Mouse (Mus musculus): ENCODE results near the gene Tmem115. TPM values are rescaled to one million over a fixed set of nuclear protein-coding genes. Genes with fewer than 3 reads are reported as not detected.

The Tmem115 gene
- polyA plus RNA-seq, 1 experiment from 2014 or later = 45.9 TPM

DNA sequence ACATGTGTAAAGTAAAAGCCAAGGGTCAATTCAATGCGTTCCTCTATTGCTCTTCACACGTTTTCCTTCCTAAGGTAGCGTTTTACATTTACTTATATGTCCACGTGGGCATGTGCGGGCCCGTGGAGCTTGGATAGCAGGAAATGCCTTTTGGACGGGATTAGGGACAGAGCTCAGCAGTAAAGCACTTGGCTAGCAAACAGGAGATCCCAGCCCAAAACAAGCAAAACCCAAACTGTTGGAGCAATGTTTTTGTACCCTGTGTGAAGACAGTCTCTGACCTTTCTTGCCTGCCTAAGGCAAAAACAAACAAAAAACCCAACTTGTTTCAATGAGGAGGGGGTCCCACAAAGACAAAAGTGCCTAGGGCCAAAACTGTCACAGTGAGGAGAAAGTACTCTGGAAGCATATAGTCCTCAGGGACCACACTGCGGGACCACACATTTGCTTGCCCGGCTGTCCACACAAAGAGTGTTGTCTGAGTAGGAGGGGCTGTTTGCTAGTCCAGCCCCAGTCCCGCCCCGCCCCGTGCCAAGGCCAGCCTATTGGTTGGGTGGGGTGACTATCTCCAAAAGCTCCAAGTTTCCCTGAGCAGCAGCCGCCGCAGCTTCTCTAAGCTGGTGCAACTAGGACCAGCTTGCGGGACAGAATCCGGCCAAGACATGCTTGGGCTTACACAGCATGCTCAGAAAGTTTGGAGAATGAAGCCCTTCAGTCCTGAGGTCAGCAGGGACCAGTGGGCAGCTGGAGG, 42.8 kb downstream of the Tmem115 start, which contains the start of gene Hyal1:
Gene Hyal1, plus strand, starts transcription at position 571 of the 751 bp plus-strand sequence.
- peak within 1 kb of the TSS; percentile 80 for H3K27ac ChIP-seq (ENCODE audit: low read length)
- ATAC-seq (ENCODE audit: insufficient number of reproducible peaks, insufficient read depth, low FRiP score, low read depth) = peak; percentile 72
- H3K4me1 ChIP-seq (ENCODE audit: control insufficient read depth, insufficient read depth, low read length) = peaks cover 20% of the 10 kb centered on the region
- H3K4me3 ChIP-seq (ENCODE audit: low read depth, low read length) = peak within 1 kb of the TSS; percentile 25
- H3K27me3 ChIP-seq (ENCODE audit: control insufficient read depth, insufficient read depth, low read length) = no peaks in the 10 kb centered on the region
- 16% methylated on average over 16 of the region's 16 CpGs for WGBS
- H3K36me3 ChIP-seq (ENCODE audit: control insufficient read depth, insufficient read depth, low read length) = peaks cover 22% of the 10 kb centered on the region
- H3K4me2 ChIP-seq (replicated peaks; ENCODE audit: low read depth, low read length) = peak within 1 kb of the TSS; percentile 39
- H3K9ac ChIP-seq (replicated peaks; ENCODE audit: low read depth, low read length) = peak within 1 kb of the TSS; percentile 1; the same call in 1 of the 2 replicates
- H3K9me3 ChIP-seq (ENCODE audit: control insufficient read depth, low read depth, low read length) = no peaks in the 10 kb centered on the region

DNA sequence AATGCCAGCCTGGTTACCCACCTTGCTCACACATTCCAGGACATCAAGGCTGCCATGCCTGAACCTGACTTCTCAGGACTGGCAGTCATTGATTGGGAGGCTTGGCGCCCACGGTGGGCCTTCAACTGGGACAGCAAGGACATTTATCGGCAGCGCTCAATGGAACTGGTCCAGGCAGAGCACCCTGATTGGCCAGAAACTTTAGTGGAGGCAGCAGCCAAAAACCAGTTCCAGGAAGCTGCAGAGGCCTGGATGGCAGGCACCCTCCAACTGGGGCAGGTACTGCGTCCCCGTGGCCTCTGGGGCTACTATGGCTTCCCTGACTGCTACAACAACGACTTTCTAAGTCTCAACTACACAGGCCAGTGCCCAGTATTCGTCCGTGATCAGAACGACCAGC, 44.1 kb downstream of the Tmem115 start:
- no peak overlapping the region; the same call in 1 of the 2 replicates for H3K27ac ChIP-seq (ENCODE audit: low read length)
- no peak for ATAC-seq (ENCODE audit: insufficient number of reproducible peaks, insufficient read depth, low FRiP score, low read depth)
- no peaks in the 10 kb centered on the region for H3K9me3 ChIP-seq (ENCODE audit: control insufficient read depth, low read depth, low read length)
- peak overlapping the region; percentile 39; the same call in 1 of the 2 replicates for H3K4me2 ChIP-seq (replicated peaks; ENCODE audit: low read depth, low read length)
- H3K27me3 ChIP-seq (ENCODE audit: control insufficient read depth, insufficient read depth, low read length) = no peaks in the 10 kb centered on the region
- 91% methylated on average over 10 of the region's 10 CpGs for WGBS
- no peak overlapping the region; the same call in 1 of the 2 replicates for H3K4me3 ChIP-seq (ENCODE audit: low read depth, low read length)
- H3K4me1 ChIP-seq (ENCODE audit: control insufficient read depth, insufficient read depth, low read length) = peaks cover 23% of the 10 kb centered on the region
- H3K36me3 ChIP-seq (ENCODE audit: control insufficient read depth, insufficient read depth, low read length) = peaks cover 9% of the 10 kb centered on the region; the same call in 1 of the 2 replicates
- no peak overlapping the region for H3K9ac ChIP-seq (replicated peaks; ENCODE audit: low read depth, low read length)

- Histone ChIP-seq H3K9ac (replicated peaks; ENCODE audit: low read depth, low read length) (no peak within 1 kb of the TSS), H3K27ac (ENCODE audit: low read length) (no peak within 1 kb of the TSS; the same call in 1 of the 2 replicates), H3K9me3 (ENCODE audit: control insufficient read depth, low read depth, low read length) (no peaks in the 10 kb centered on the region), H3K36me3 (ENCODE audit: control insufficient read depth, insufficient read depth, low read length) (peaks cover 2% of the 10 kb centered on the region; the same call in 1 of the 2 replicates), H3K4me2 (replicated peaks; ENCODE audit: low read depth, low read length) (peak within 1 kb of the TSS; percentile 94), H3K4me1 (ENCODE audit: control insufficient read depth, insufficient read depth, low read length) (peaks cover 23% of the 10 kb centered on the region), H3K4me3 (ENCODE audit: low read depth, low read length) (no peak within 1 kb of the TSS; the same call in 1 of the 2 replicates), H3K27me3 (ENCODE audit: control insufficient read depth, insufficient read depth, low read length) (no peaks in the 10 kb centered on the region)
- 81% methylated on average over 3 of the region's 3 CpGs for WGBS
- ATAC-seq (ENCODE audit: insufficient number of reproducible peaks, insufficient read depth, low FRiP score, low read depth) = no peak
Observed at GRCm38 (mm10) chr9:107578587-107578986, 44.8 kb downstream of the Tmem115 start, which contains the start of gene Naa80. Gene Naa80, plus strand, starts transcription at chr9:107578887.

- H3K9ac ChIP-seq (replicated peaks; ENCODE audit: low read depth, low read length) = no peak overlapping the region
- peak overlapping the region; percentile 94; the same call in 1 of the 2 replicates for H3K4me2 ChIP-seq (replicated peaks; ENCODE audit: low read depth, low read length)
- H3K27me3 ChIP-seq (ENCODE audit: control insufficient read depth, insufficient read depth, low read length) = no peaks in the 10 kb centered on the region
- WGBS = 92% methylated on average over 14 of the region's 14 CpGs
- H3K4me3 ChIP-seq (ENCODE audit: low read depth, low read length) = no peak overlapping the region
- no peak overlapping the region; the same call in 1 of the 2 replicates for H3K27ac ChIP-seq (ENCODE audit: low read length)
- H3K36me3 ChIP-seq (ENCODE audit: control insufficient read depth, insufficient read depth, low read length) = no peaks in the 10 kb centered on the region; the same call in 1 of the 2 replicates
- H3K4me1 ChIP-seq (ENCODE audit: control insufficient read depth, insufficient read depth, low read length) = peaks cover 23% of the 10 kb centered on the region
- no peak for ATAC-seq (ENCODE audit: insufficient number of reproducible peaks, insufficient read depth, low FRiP score, low read depth)
- no peaks in the 10 kb centered on the region for H3K9me3 ChIP-seq (ENCODE audit: control insufficient read depth, low read depth, low read length)
Observed at GRCm38 (mm10) chr9:107579023-107579900, 45.5 kb downstream of the Tmem115 start.

- Histone ChIP-seq H3K4me1 (ENCODE audit: control insufficient read depth, insufficient read depth, low read length) (peaks cover 23% of the 10 kb centered on the region), H3K27ac (ENCODE audit: low read length) (peak within 1 kb of the TSS; percentile 92), H3K4me3 (ENCODE audit: low read depth, low read length) (peak within 1 kb of the TSS; percentile 52), H3K4me2 (replicated peaks; ENCODE audit: low read depth, low read length) (peak within 1 kb of the TSS; percentile 94), H3K9ac (replicated peaks; ENCODE audit: low read depth, low read length) (peak within 1 kb of the TSS; percentile 74), H3K27me3 (ENCODE audit: control insufficient read depth, insufficient read depth, low read length) (no peaks in the 10 kb centered on the region), H3K36me3 (ENCODE audit: control insufficient read depth, insufficient read depth, low read length) (no peaks in the 10 kb centered on the region; the same call in 1 of the 2 replicates), H3K9me3 (ENCODE audit: control insufficient read depth, low read depth, low read length) (no peaks in the 10 kb centered on the region)
- whole genome bisulfite sequencing = under 1% methylated on average over 32 of the region's 32 CpGs
- ATAC-seq (ENCODE audit: insufficient number of reproducible peaks, insufficient read depth, low FRiP score, low read depth) = peak; percentile 71
Observed at GRCm38 (mm10) chr9:107580501-107581317, 47.0 kb downstream of the Tmem115 start, which contains the start of gene Hyal3. Gene Hyal3, plus strand, starts transcription at chr9:107580818.

DNA sequence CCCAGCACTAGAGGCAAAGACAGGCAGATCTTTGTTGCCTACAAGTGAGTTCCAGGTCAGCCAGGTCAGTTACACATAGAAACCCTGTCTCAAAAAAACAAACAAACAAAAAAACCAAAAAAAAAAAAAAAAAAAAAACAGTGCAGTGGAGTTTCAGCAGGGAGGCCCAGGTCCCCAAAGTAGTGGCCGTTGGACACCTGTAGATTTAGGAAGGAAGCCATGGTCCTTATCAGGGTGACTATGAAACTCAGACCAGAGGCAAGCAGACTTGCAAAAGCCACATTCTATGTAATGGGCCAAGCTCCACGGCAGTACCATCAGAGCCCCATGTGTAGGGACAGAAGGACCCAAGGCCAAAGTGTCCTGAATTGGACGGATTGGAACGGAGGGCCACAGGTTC, 47.8 kb downstream of the Tmem115 start:
- 62% methylated on average over 4 of the region's 4 CpGs for WGBS
- Histone ChIP-seq H3K27me3 (ENCODE audit: control insufficient read depth, insufficient read depth, low read length) (no peaks in the 10 kb centered on the region), H3K4me3 (ENCODE audit: low read depth, low read length) (peak overlapping the region; percentile 52), H3K4me2 (replicated peaks; ENCODE audit: low read depth, low read length) (peak overlapping the region; percentile 94), H3K4me1 (ENCODE audit: control insufficient read depth, insufficient read depth, low read length) (peaks cover 19% of the 10 kb centered on the region), H3K27ac (ENCODE audit: low read length) (peak overlapping the region; percentile 92; the same call in 1 of the 2 replicates), H3K9ac (replicated peaks; ENCODE audit: low read depth, low read length) (peak overlapping the region; percentile 74), H3K36me3 (ENCODE audit: control insufficient read depth, insufficient read depth, low read length) (no peaks in the 10 kb centered on the region; the same call in 1 of the 2 replicates), H3K9me3 (ENCODE audit: control insufficient read depth, low read depth, low read length) (no peaks in the 10 kb centered on the region)
- ATAC-seq (ENCODE audit: insufficient number of reproducible peaks, insufficient read depth, low FRiP score, low read depth) = no peak

- Histone ChIP-seq H3K4me2 (replicated peaks; ENCODE audit: low read depth, low read length) (no peak overlapping the region), H3K4me3 (ENCODE audit: low read depth, low read length) (no peak overlapping the region), H3K4me1 (ENCODE audit: control insufficient read depth, insufficient read depth, low read length) (peaks cover 12% of the 10 kb centered on the region; the same call in 1 of the 2 replicates), H3K36me3 (ENCODE audit: control insufficient read depth, insufficient read depth, low read length) (no peaks in the 10 kb centered on the region; the same call in 1 of the 2 replicates), H3K9me3 (ENCODE audit: control insufficient read depth, low read depth, low read length) (no peaks in the 10 kb centered on the region), H3K9ac (replicated peaks; ENCODE audit: low read depth, low read length) (no peak overlapping the region), H3K27ac (ENCODE audit: low read length) (no peak overlapping the region), H3K27me3 (ENCODE audit: control insufficient read depth, insufficient read depth, low read length) (no peaks in the 10 kb centered on the region)
- ATAC-seq (ENCODE audit: insufficient number of reproducible peaks, insufficient read depth, low FRiP score, low read depth) = no peak
- 83% methylated on average over 7 of the region's 7 CpGs for WGBS
Observed at GRCm38 (mm10) chr9:107582509-107583062, 48.8 kb downstream of the Tmem115 start.
